Mouse (Mus musculus) MEL (cell line): Measurements from ENCODE around the gene Vav3. TPM values are rescaled to one million over a fixed set of nuclear protein-coding genes. Genes with fewer than 3 reads are reported as not detected.

Experiments used
- DNase-seq: peaks from one replicate; pipeline ENCODE4 v3.0.0; 2011; ENCODE audit warnings: low read depth, low spot score
- H3K27ac ChIP-seq: 2 replicates; pipeline ENCODE4 v1.5.1; 2012; ENCODE audit warnings: low read depth, mild to moderate bottlenecking, control low read depth, low read length, moderate library complexity; ENCODE audit not compliant: control insufficient read depth
- H3K27me3 ChIP-seq, 2 experiments: fragments of 150-350 bp in 1 of 2; sonication (generic) in 1 of 2; 2 replicates each; pipeline ENCODE4 v1.6.1; 2012; ENCODE audit warnings: low read length in 2 of 2, mild to moderate bottlenecking in 2 of 2, improper control_type of control experiment in 1 of 2, moderate library complexity in 1 of 2; ENCODE audit not compliant: insufficient read depth in 2 of 2, control insufficient read depth in 1 of 2
- H3K36me3 ChIP-seq, 2 experiments: 2 replicates each; pipeline ENCODE4 v1.6.1; 2012 to 2014; ENCODE audit warnings: low read length in 2 of 2, improper control_type of control experiment in 1 of 2, inconsistent platforms in 1 of 2, mild to moderate bottlenecking in 1 of 2; ENCODE audit not compliant: insufficient read depth in 2 of 2, control insufficient read depth in 1 of 2
- H3K4me1 ChIP-seq, 2 experiments: fragments of 150-350 bp in 1 of 2; sonication (generic) in 1 of 2; 2 replicates each; pipeline ENCODE4 v1.6.1; 2012; ENCODE audit warnings: low read length in 2 of 2, improper control_type of control experiment in 1 of 2, mild to moderate bottlenecking in 1 of 2; ENCODE audit not compliant: insufficient read depth in 2 of 2, control insufficient read depth in 1 of 2
- H3K4me3 ChIP-seq, 2 experiments: fragments of 150-350 bp in 1 of 2; sonication (generic) in 1 of 2; 2 replicates each; pipeline ENCODE4 v1.5.1; 2012; ENCODE audit warnings: low read depth in 2 of 2, low read length in 2 of 2, mild to moderate bottlenecking in 2 of 2, moderate library complexity in 2 of 2, control low read depth in 1 of 2, improper control_type of control experiment in 1 of 2; ENCODE audit not compliant: control insufficient read depth in 1 of 2, insufficient read depth in 1 of 2
- H3K79me2 ChIP-seq: 2 replicates; pipeline ENCODE4 v1.6.1; 2012; ENCODE audit warnings: mild to moderate bottlenecking, low read length, moderate library complexity; ENCODE audit not compliant: control insufficient read depth, poor library complexity, insufficient read depth
- H3K9ac ChIP-seq: 2 replicates; pipeline ENCODE4 v1.6.1; 2012; ENCODE audit warnings: low read depth, mild to moderate bottlenecking, control low read depth, low read length, moderate library complexity; ENCODE audit not compliant: control insufficient read depth, poor library complexity, severe bottlenecking
- H3K9me3 ChIP-seq: fragments of 150-350 bp; sonication (generic); replicated peaks from 2 replicates; pipeline ENCODE4 v1.6.1; 2012; ENCODE audit warnings: mild to moderate bottlenecking, low read length, improper control_type of control experiment, moderate library complexity; ENCODE audit not compliant: insufficient read depth
- BHLHE40 ChIP-seq: IDR thresholded peaks from 2 replicates; pipeline ENCODE4 v1.6.1; 2012; ENCODE audit warnings: low read depth, mild to moderate bottlenecking, inconsistent platforms, low read length, improper control_type of control experiment, borderline replicate concordance
- CTCF ChIP-seq, 3 experiments: IDR thresholded peaks in 2 of 3; conservative IDR thresholded peaks in 1 of 3; 2 replicates each; pipeline ENCODE4 v1.5.1; 2011 to 2012; ENCODE audit warnings: low read length in 3 of 3, low read depth in 2 of 3, mild to moderate bottlenecking in 2 of 3, improper control_type of control experiment in 1 of 3, inconsistent platforms in 1 of 3, mixed read lengths in 1 of 3, moderate library complexity in 1 of 3; ENCODE audit not compliant: control insufficient read depth in 1 of 3, insufficient read depth in 1 of 3, poor library complexity in 1 of 3, severe bottlenecking in 1 of 3
- E2F4 ChIP-seq: IDR thresholded peaks from 2 replicates; pipeline ENCODE4 v1.6.1; 2011; ENCODE audit warnings: low read depth, low read length, improper control_type of control experiment, borderline replicate concordance
- ELF1 ChIP-seq: IDR thresholded peaks from 2 replicates; pipeline ENCODE4 v1.6.1; 2014; ENCODE audit warnings: low read depth, mild to moderate bottlenecking, inconsistent platforms, low read length, improper control_type of control experiment, moderate library complexity
- EP300 ChIP-seq, 2 experiments: IDR thresholded peaks; 2 replicates each; pipeline ENCODE4 v1.6.1; 2011; ENCODE audit warnings: improper control_type of control experiment in 2 of 2, low read length in 2 of 2, low read depth in 1 of 2, mild to moderate bottlenecking in 1 of 2
- HCFC1 ChIP-seq: IDR thresholded peaks from 2 replicates; pipeline ENCODE4 v1.6.1; 2012; ENCODE audit warnings: low read depth, mild to moderate bottlenecking, inconsistent platforms, low read length, improper control_type of control experiment, moderate library complexity
- JUND ChIP-seq: IDR thresholded peaks from 2 replicates; pipeline ENCODE4 v1.6.1; 2011; ENCODE audit warnings: low read depth, mild to moderate bottlenecking, improper control_type of control experiment, low read length
- KAT2A ChIP-seq: conservative IDR thresholded peaks from 2 replicates; pipeline ENCODE4 v1.6.1; 2012; ENCODE audit warnings: low read depth, low read length, improper control_type of control experiment, inconsistent platforms
- MAX ChIP-seq: IDR thresholded peaks from 2 replicates; pipeline ENCODE4 v1.6.1; 2011; ENCODE audit warnings: low read length, improper control_type of control experiment
- MAZ ChIP-seq: IDR thresholded peaks from 2 replicates; pipeline ENCODE4 v1.6.1; 2012; ENCODE audit warnings: low read depth, mild to moderate bottlenecking, inconsistent platforms, low read length, improper control_type of control experiment
- MEF2A ChIP-seq: IDR thresholded peaks from 2 replicates; pipeline ENCODE4 v1.6.1; 2014; ENCODE audit warnings: low read depth, mild to moderate bottlenecking, inconsistent platforms, low read length, improper control_type of control experiment; ENCODE audit not compliant: poor library complexity, insufficient replicate concordance, severe bottlenecking; ENCODE audit errors: extremely low read depth
- MYB ChIP-seq: IDR thresholded peaks from 2 replicates; pipeline ENCODE4 v1.6.1; 2011; ENCODE audit warnings: mild to moderate bottlenecking, low read depth, low read length, improper control_type of control experiment
- NELFE ChIP-seq: IDR thresholded peaks from 2 replicates; pipeline ENCODE4 v1.6.1; 2011; ENCODE audit warnings: low read depth, low read length, improper control_type of control experiment
- POLR2A ChIP-seq, 2 experiments: IDR thresholded peaks; 2 replicates each; pipeline ENCODE4 v1.6.1; 2011 to 2012; ENCODE audit warnings: low read length in 2 of 2, mild to moderate bottlenecking in 2 of 2, control low read depth in 1 of 2, improper control_type of control experiment in 1 of 2, low read depth in 1 of 2, moderate library complexity in 1 of 2; ENCODE audit not compliant: control insufficient read depth in 1 of 2, insufficient read depth in 1 of 2, poor library complexity in 1 of 2
- POLR2AphosphoS2 ChIP-seq: IDR thresholded peaks from 2 replicates; pipeline ENCODE4 v1.6.1; 2011; ENCODE audit warnings: low read length, improper control_type of control experiment
- RAD21 ChIP-seq: IDR thresholded peaks from 2 replicates; pipeline ENCODE4 v1.6.1; 2011; ENCODE audit warnings: mild to moderate bottlenecking, low read depth, low read length, improper control_type of control experiment
- RCOR1 ChIP-seq: IDR thresholded peaks from 2 replicates; pipeline ENCODE4 v1.6.1; 2012; ENCODE audit warnings: low read depth, mild to moderate bottlenecking, inconsistent platforms, low read length, improper control_type of control experiment
- SIN3A ChIP-seq: IDR thresholded peaks from 2 replicates; pipeline ENCODE4 v1.6.1; 2012; ENCODE audit warnings: low read length, improper control_type of control experiment, inconsistent platforms
- SMC3 ChIP-seq: IDR thresholded peaks from 2 replicates; pipeline ENCODE4 v1.6.1; 2011; ENCODE audit warnings: low read depth, low read length, improper control_type of control experiment
- TAL1 ChIP-seq: IDR thresholded peaks from 2 replicates; pipeline ENCODE4 v1.6.1; 2012; ENCODE audit warnings: mild to moderate bottlenecking, inconsistent platforms, low read length, moderate library complexity, mixed read lengths
- TBP ChIP-seq: IDR thresholded peaks from 2 replicates; pipeline ENCODE4 v1.8.0; 2011; ENCODE audit warnings: low read depth, low read length, improper control_type of control experiment
- ZC3H11A ChIP-seq: IDR thresholded peaks from 2 replicates; pipeline ENCODE4 v1.6.1; 2012; ENCODE audit warnings: low read depth, mild to moderate bottlenecking, inconsistent platforms, low read length, improper control_type of control experiment
- ZKSCAN1 ChIP-seq: IDR thresholded peaks from 2 replicates; pipeline ENCODE4 v1.6.1; 2012; ENCODE audit warnings: low read depth, mild to moderate bottlenecking, inconsistent platforms, low read length, improper control_type of control experiment, moderate library complexity
- ZMIZ1 ChIP-seq: IDR thresholded peaks from 2 replicates; pipeline ENCODE4 v1.6.1; 2012; ENCODE audit warnings: low read depth, mild to moderate bottlenecking, inconsistent platforms, low read length, improper control_type of control experiment, moderate library complexity
- polyA plus RNA-seq, 2 experiments: library from polyadenylated mRNA; stranded (reverse) in 1 of 2; unstranded in 1 of 2; fragments of >175 nt in 1 of 2; fragments of >200 nt in 1 of 2; gene quantifications; 2 replicates each; pipeline versions ENCODE4 v1.2.1 to v1.2.4; 2012; ENCODE audit warnings: low replicate concordance in 2 of 2, low read depth in 1 of 2; ENCODE audit not compliant: insufficient read length in 2 of 2, insufficient read depth in 1 of 2, missing spikeins in 1 of 2
- total RNA-seq: library from RNA; depleted of rRNA; stranded (reverse); fragments of 300-350 nt; gene quantifications from 2 replicates; pipeline ENCODE4 v1.2.3, GENCODE M21; 2012

The Vav3 gene
- total and polyA plus RNA-seq, 3 experiments, result not detected

DNA sequence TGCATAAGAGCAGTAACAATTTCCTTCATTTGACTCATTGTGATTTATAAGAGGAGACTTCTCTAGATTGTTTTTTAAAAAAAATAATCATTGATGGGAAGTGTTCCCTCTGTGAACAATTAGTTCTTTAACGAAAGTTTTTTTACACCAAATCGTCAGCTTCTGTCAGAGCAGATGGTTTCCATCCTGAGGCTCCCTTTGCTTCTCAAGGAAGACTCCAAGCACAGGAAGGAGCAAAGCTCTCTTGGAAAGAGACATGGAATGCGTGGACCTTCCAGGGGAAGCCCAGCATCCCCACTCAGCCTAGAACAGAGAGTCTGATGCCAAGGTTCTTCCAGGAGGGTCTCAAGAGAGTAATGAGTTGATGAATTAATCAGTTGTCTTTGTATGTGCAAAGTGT is 281.3 kb downstream of the Vav3 start:
- no peak for DNase-seq
- no peak overlapping the region for H3K9ac ChIP-seq
- no peaks in the 10 kb centered on the region for H3K79me2 ChIP-seq
- no peaks in the 10 kb centered on the region for H3K9me3 ChIP-seq
- no peak overlapping the region for H3K4me3 ChIP-seq
- no peaks in the 10 kb centered on the region for H3K36me3 ChIP-seq
- H3K4me1 ChIP-seq, result no peaks in the 10 kb centered on the region
- H3K27me3 ChIP-seq, result no peaks in the 10 kb centered on the region
- H3K27ac ChIP-seq, result no peak overlapping the region
- TF ChIP-seq RAD21, result no peak
- TF ChIP-seq ZC3H11A, result no peak
- no peak for TF ChIP-seq MYB
- TF ChIP-seq RCOR1, result no peak
- no peak for TF ChIP-seq POLR2A (IDR thresholded peaks at IDR 0.05; ENCODE audit: control insufficient read depth in 1 of 2, insufficient read depth in 1 of 2, low read depth in 1 of 2, low read length in 2 of 2, poor library complexity in 1 of 2)
- no peak for TF ChIP-seq E2F4
- no peak for TF ChIP-seq ELF1
- TF ChIP-seq ZMIZ1, result no peak
- TF ChIP-seq ZKSCAN1, result no peak
- TF ChIP-seq CTCF (IDR thresholded peaks at IDR 0.05 in 2 of 3, conservative IDR thresholded peaks at IDR 0.05 in 1 of 3; ENCODE audit: control insufficient read depth in 1 of 3, insufficient read depth in 1 of 3, low read depth in 2 of 3, low read length in 3 of 3, poor library complexity in 1 of 3, severe bottlenecking in 1 of 3), result no peak

DNA sequence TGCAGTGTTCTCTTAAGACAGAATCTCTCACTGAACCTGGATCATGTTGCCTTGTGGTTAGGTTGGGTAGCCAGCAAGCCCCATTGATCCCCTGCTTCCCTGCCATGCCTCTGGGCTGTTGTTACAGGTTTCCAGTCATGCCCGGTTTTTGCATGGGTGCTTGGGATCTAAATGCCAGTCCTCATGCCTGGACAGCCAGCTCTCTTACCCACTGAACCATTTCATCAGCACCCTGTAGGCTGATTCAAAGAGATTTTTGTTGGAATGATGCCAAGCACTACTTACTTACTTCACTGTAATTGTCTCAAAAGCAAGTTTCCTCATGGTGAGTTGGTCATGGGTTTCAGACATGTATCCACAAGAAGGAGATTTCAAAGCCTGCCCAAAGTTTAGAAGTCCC is 281.9 kb downstream of the Vav3 start:
- Histone ChIP-seq H3K4me3 (no peak overlapping the region), H3K9me3 (no peaks in the 10 kb centered on the region), H3K27me3 (no peaks in the 10 kb centered on the region), H3K4me1 (no peaks in the 10 kb centered on the region), H3K36me3 (no peaks in the 10 kb centered on the region), H3K27ac (no peak overlapping the region), H3K79me2 (no peaks in the 10 kb centered on the region), H3K9ac (no peak overlapping the region)
- TF ChIP-seq SIN3A (no peak), KAT2A (no peak), ZKSCAN1 (no peak), CTCF (IDR thresholded peaks at IDR 0.05 in 2 of 3, conservative IDR thresholded peaks at IDR 0.05 in 1 of 3; ENCODE audit: control insufficient read depth in 1 of 3, insufficient read depth in 1 of 3, low read depth in 2 of 3, low read length in 3 of 3, poor library complexity in 1 of 3, severe bottlenecking in 1 of 3) (no peak), EP300 (IDR thresholded peaks at IDR 0.05; ENCODE audit: low read depth in 1 of 2, low read length in 2 of 2) (no peak), HCFC1 (no peak), MEF2A (no peak), NELFE (no peak), BHLHE40 (no peak), RCOR1 (no peak), TAL1 (no peak), SMC3 (no peak), ZMIZ1 (no peak), MAZ (no peak), MYB (no peak), ZC3H11A (no peak), TBP (no peak), JUND (no peak), MAX (no peak), POLR2AphosphoS2 (no peak)
- DNase-seq, result no peak
